Mouse (Mus musculus): ENCODE measurements at regions not wholly inside any gene's neighbourhood (a gene's known extent, or its start where the extent isn't known, plus 50 kb on each side); places are given as distances from the start of the nearest gene placed in this dataset.

DNA sequence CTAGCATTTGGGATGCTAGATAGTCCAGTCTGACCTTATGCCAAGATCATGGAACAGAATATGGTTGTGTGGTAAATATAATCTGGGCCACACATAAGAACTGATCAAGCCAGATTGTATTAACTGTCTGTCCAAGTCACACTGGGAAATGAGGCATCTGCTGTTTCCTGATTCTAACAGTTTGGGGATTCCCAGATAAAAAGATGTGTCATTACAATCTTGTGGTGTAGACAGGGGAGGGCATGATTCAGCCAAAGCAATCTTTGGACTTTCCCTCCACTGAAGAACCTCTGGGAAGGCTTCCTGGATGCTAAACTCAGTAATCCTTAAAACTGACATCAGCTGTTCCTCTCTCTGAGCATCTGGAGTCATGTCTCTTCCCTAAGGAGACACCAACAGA, 79.6 kb upstream of the Asb5 start:
- intact Hi-C loops (cut with DNase I), result no loop called here
- no peak for DNase-seq

DNA sequence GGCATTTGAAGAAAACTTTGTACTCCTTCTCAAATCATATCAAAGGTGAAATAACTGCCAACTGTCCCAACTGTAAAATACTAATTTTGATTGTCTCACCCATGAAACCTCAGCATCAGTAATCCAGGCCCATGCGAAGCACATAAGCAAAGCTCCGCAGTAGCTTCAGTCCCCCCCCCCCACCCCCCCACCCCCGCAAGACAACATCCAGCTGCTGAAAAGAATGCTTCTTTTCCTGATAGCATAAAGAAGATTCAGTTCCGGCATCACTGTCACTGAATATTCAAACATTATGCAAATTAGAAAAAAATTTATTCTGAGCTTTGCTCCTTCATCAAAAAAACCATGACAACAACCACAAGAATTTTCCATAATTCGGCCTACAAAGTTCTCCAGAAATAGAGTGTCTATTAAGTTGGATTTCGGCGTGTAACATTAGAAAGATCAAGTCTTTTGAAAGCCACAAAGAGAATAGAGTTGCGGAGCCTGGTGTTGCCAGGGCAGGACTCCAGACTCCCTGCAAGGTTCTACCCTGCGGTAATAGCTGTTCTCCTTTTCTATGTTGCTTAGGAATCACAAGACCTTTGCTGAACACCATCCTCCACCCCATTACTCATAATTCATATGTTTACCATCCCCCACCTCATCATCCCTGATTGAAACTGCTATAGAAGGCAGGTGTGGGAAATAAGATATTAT, 77.9 kb upstream of the Asb5 start:
- intact Hi-C loops (cut with DNase I), result no loop called here
- peak; percentile 8 for DNase-seq

DNA sequence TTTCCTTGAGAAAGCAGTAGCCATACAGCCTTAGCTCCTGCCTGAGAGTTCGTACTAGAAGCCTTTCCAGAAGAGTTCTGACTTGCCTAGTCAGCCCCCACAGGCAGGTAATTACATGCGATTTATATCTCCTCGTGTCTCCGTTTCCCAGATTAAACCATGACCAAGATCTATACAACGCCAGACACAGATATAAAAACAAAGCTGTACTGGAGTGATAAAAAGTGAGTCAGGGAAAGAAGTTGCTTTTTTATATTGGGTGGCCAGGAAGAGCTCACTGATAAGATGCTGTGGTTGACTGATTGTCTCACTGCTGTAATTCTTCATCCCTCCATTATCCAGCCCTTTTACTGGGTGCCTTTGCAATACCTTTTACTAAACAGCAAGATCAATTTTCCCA, 64.4 kb upstream of the Asb5 start:
- DNase-seq, result no peak
- intact Hi-C loops (cut with DNase I), result no loop called here

DNA sequence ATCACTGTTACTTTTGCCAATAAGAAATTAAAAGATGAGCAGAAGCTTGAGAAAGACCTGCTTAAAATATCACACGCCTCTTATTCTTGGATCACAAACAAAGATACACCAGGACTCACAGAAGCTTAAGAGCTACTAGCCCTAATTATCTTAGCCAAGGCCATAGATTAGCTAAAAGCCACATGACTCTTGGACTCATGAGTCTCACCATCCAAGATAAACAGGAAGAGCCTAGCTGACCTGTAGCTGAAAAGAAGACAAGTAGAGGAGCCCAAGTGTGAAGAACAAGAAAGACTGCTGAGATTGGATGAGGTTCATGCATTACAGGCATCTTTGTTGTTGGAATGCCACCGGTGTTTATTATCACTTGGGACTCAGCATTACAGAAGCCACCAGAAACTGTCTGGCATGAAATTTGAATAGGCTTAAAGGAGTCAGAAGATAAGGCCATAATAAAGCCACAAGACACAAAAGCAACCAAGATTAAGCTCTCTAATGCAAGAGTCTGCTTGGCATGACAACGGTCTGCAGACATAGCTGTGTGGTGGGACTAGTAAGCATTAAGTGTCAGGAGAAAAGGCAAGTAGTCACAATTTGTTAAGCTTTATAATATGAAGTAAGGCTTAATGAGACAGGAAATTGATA, 63.8 kb upstream of the Asb5 start:
- intact Hi-C loops (cut with DNase I), result no loop called here
- DNase-seq, result no peak
